Mouse (Mus musculus) gastrocnemius, adult 18-20 months (tissue): ENCODE results near the gene Cntn2. TPM values are rescaled to one million over a fixed set of nuclear protein-coding genes. Genes with fewer than 3 reads are reported as not detected.
"Not testable (repeated sequence)": the region's sequence is repeated elsewhere in the genome, so short reads cannot be mapped to it uniquely, and the experiment has no call there.

Experiments used
- DNase-seq: peaks from one replicate; pipeline ENCODE4 v3.0.0; 2021; ENCODE audit warnings: low spot score
- total RNA-seq, 2 experiments: library from RNA; stranded (reverse); gene quantifications; 2 replicates each; pipeline ENCODE4 v1.2.3; 2021

The Cntn2 gene
- total RNA-seq, 2 experiments from 2014 or later: 0.11 TPM; not detected in 1

- DNase-seq: no peak
Measured at GRCm38 (mm10) chr1:132511521-132511920, 31.5 kb downstream of the Cntn2 start.

GRCm38 (mm10) chr1:132509771-132510170, 33.3 kb downstream of the Cntn2 start:
- no peak for DNase-seq

GRCm38 (mm10) chr1:132506656-132507055, 36.4 kb downstream of the Cntn2 start:
- DNase-seq: no peak

- DNase-seq: no peak
Measured at GRCm38 (mm10) chr1:132506058-132506457, 37.0 kb downstream of the Cntn2 start, which contains the start of gene Tmem81. TSS of gene Tmem81 (plus strand) at chr1:132506230.

- no peak for DNase-seq
Measured at GRCm38 (mm10) chr1:132505155-132505554, 37.9 kb downstream of the Cntn2 start.

GRCm38 (mm10) chr1:132500535-132500934, 42.5 kb downstream of the Cntn2 start:
- no peak for DNase-seq

GRCm38 (mm10) chr1:132483759-132484158, 59.3 kb downstream of the Cntn2 start:
- DNase-seq: no peak

- DNase-seq: no peak
Measured at GRCm38 (mm10) chr1:132483234-132483633, 59.8 kb downstream of the Cntn2 start.

- no peak for DNase-seq
Measured at GRCm38 (mm10) chr1:132481619-132482018, 61.4 kb downstream of the Cntn2 start.

GRCm38 (mm10) chr1:132479438-132479837, 63.6 kb downstream of the Cntn2 start:
- no peak for DNase-seq

GRCm38 (mm10) chr1:132476928-132477691, 65.9 kb downstream of the Cntn2 start, which contains the start of gene Rbbp5:
TSS of gene Rbbp5 (plus strand) at chr1:132477365.
- DNase-seq: peak; percentile 92

GRCm38 (mm10) chr1:132476575-132476927, 66.5 kb downstream of the Cntn2 start:
- no peak for DNase-seq

- no peak for DNase-seq
Measured at GRCm38 (mm10) chr1:132474496-132474895, 68.6 kb downstream of the Cntn2 start.

- no peak for DNase-seq
Measured at GRCm38 (mm10) chr1:132472537-132472936, 70.5 kb downstream of the Cntn2 start.

- no peak for DNase-seq
Measured at GRCm38 (mm10) chr1:132471499-132471898, 71.6 kb downstream of the Cntn2 start.

GRCm38 (mm10) chr1:132471032-132471431, 72.0 kb downstream of the Cntn2 start:
- DNase-seq: no peak

GRCm38 (mm10) chr1:132470031-132470430, 73.0 kb downstream of the Cntn2 start:
- DNase-seq: not testable (repeated sequence)

- DNase-seq: no peak
Measured at GRCm38 (mm10) chr1:132469519-132469918, 73.5 kb downstream of the Cntn2 start.

GRCm38 (mm10) chr1:132468926-132469325, 74.1 kb downstream of the Cntn2 start:
- DNase-seq: no peak

- DNase-seq: no peak
Measured at GRCm38 (mm10) chr1:132464651-132465050, 78.4 kb downstream of the Cntn2 start.
